Mouse (Mus musculus): ENCODE measurements around the gene Ppp2r2c.
"Not testable (repeated sequence)": the region's sequence is repeated elsewhere in the genome, so short reads cannot be mapped to it uniquely, and the experiment has no call there.

Gene Ppp2r2c

DNA sequence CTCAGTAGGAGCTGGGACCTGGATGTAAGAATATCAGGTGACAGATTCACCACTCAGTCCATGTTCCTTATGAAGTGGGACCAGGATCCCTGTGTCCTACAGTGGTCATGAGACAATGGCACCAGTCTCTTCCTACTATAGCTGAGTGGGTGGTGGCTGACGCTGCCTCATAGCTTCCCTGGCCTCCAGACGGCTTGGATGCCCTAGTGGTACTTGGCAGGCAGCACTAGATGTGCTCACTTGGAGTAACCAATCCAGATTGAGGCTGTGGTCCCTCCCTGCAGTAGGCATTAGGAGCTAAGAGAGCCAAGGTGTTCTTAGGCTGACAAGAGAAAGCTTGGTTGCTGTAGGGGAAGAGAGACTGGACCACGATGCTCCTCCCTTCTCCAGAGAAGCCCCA lies 61.1 kb downstream of the Ppp2r2c start:
- DNase-seq (ENCODE audit: low read depth, low spot score) = no peak

DNA sequence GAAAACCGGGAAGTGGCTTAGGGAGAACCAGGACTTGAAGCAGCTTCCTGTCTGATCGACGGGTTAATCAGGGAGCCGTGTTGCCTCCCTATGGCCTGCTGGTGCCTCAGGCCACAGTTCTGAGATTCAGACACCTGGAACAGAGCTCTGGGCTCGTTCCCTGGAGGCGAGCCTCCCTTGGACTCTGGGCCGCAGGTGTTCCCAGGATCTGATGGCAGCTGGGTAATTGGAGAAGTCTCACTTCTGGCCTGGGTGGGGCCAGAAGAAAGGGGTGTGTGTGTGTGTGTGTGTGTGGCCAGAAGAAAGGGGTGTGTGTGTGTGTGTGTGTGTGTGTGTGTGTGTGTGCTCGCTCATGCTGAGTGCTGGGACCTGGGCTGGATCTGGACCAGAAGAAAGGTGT lies 65.1 kb downstream of the Ppp2r2c start:
- DNase-seq (ENCODE audit: low read depth, low spot score) = no peak

GRCm38 (mm10) chr5:36935486-36936473 lies 67.5 kb downstream of the Ppp2r2c start:
- DNase-seq (ENCODE audit: low read depth, low spot score) = no peak

DNA sequence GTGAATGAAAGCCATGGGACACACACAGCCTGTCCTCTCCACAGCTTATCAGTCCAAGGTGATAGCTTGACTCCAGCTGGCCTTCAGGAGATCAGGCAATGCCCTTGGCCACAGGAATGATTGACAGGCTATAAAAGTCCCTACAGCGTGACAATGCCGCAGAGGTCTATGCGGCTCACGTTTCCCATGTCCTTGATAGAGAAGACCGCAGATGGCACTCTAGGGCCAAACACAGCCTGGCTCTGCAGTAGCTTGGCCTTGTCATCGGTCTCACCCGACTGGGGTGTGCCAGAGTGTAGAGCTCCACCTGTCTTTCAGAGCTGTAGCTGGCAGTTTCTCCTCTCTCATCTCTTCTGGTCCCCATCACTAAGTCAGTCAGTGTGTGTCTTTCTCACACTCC lies 68.2 kb downstream of the Ppp2r2c start:
- no peak for DNase-seq (ENCODE audit: low read depth, low spot score)

DNA sequence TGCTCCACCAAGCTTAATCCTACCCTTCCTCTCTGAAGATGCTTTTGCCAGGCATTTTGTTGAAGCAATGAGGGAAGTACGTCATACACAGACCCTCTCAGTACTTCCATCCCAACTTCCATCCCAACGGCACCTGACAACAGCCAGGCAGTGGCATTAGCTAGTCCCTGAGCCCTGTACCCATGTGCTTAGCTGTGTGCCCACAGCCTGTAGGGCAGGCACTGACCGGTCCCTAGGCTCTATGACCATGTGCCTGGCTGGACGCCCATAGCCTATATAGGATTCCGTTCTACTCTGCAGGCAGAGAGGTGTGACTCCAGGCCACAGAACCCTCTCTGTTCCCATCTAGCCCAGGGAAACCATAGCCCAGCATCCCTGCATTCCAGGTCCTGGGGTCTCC lies 69.7 kb downstream of the Ppp2r2c start:
- DNase-seq (ENCODE audit: low read depth, low spot score) = no peak

GRCm38 (mm10) chr5:36938991-36939390 lies 70.7 kb downstream of the Ppp2r2c start:
- DNase-seq (ENCODE audit: low read depth, low spot score) = not testable (repeated sequence)

- DNase-seq (ENCODE audit: low read depth, low spot score) = no peak
Measured at GRCm38 (mm10) chr5:36942446-36942845, 74.1 kb downstream of the Ppp2r2c start.

DNA sequence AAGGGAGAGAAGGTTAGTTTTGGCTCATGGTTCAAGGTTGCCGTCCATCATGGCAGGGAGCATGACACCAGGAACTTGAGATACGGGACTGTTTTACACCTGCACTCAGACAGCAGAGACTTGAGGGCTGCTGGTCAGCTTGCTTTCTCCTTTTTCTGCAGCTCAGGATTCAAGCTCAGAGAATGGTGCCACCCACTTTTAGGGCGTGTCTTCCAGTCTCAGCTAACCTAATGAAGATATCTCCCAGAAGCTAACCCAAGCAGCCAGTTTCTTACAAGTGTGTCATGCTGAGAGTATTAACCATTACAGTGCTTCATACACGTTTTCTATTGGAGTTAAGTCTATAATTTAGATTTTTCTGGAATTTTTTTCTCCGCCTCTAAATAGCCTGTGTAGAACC lies 76.2 kb downstream of the Ppp2r2c start:
- DNase-seq (ENCODE audit: low read depth, low spot score) = no peak

- no peak for DNase-seq (ENCODE audit: low read depth, low spot score)
Measured at GRCm38 (mm10) chr5:36945102-36945701, 76.9 kb downstream of the Ppp2r2c start.

DNA sequence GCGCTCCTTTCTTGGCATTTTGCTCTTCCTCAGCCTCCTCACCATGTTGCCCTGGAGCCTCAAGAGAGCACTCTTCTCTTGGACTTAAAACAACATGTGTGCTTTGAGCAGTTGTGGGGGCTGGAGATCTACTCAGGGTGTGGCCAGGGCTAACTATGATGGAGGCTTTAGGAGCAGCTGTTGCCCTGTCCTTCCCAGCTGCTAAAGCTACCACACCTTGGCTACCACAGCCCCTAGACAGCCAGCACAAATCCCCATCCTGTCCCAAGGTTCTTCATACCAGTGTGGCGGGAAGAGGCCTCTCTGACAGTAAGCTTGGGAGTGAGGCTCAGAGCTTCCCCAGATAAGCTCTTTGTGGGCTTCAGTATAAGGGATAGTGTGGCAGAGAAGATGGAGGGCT lies 77.4 kb downstream of the Ppp2r2c start:
- no peak for DNase-seq (ENCODE audit: low read depth, low spot score)

GRCm38 (mm10) chr5:36946445-36946844 lies 78.1 kb downstream of the Ppp2r2c start:
- peak; percentile 27 for DNase-seq (ENCODE audit: low read depth, low spot score)

DNA sequence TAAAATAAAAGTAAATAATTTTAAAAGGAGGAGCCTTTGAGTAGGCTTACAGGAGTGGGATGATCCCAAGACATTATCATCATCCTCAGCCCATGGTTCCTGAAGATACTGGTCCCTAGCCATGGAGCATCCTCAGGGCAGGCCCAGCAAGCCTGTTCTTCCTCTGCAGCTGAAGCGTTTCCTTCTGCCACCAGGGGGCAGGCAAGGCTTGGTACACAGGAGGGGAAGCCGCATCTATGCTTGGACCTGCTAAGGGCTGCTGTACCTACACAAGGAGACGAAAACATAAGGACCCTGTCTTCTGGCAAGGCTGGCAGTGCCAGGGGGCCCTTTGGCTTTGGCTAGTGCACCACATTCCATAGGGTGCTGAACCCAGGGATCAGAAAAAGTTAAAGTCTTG lies 80.5 kb downstream of the Ppp2r2c start:
- no peak for DNase-seq (ENCODE audit: low read depth, low spot score)

DNA sequence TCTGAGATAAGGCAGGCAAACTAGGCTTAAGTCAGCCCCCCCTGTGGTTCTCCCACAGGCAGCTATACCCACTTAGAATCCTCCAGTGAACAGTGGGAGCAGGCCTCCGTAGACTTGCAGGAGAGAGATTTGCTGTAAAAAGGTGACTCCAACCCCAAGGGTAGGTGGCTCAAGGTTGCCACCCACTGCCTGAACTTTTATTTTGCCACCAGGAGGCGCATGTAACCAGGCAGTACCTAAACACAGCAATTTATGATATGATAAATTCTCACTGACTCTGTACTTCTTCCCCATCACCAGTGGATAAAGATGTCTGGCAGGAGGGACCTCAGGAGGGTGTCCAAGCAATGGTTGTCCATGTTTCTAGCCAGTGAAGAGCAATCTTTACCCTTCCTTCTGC lies 82.6 kb downstream of the Ppp2r2c start:
- no peak for DNase-seq (ENCODE audit: low read depth, low spot score)

GRCm38 (mm10) chr5:36952311-36952710 lies 84.0 kb downstream of the Ppp2r2c start:
- DNase-seq (ENCODE audit: low read depth, low spot score) = no peak

GRCm38 (mm10) chr5:36955366-36955765 lies 87.1 kb downstream of the Ppp2r2c start:
- no peak for DNase-seq (ENCODE audit: low read depth, low spot score)

DNA sequence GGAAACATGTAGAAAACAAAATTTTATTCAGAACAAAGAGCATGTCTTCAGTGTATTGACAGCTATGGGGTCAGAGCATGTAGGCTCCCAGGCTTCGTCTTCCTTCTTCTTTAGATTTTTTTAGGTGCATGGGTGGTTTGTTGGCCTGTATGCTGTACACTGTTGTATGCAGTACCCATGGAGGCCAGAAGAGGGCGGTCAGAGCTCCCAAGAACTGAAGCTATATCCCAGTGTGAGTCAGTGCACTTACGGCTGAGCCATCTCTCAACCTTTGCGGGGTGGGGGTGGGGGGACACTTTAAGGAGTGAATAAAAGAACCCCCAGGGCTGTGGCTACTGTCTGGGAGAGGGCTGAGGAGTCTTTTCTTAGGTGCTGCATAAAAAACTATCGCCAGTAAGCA lies 90.5 kb downstream of the Ppp2r2c start:
- no peak for DNase-seq (ENCODE audit: low read depth, low spot score)

DNA sequence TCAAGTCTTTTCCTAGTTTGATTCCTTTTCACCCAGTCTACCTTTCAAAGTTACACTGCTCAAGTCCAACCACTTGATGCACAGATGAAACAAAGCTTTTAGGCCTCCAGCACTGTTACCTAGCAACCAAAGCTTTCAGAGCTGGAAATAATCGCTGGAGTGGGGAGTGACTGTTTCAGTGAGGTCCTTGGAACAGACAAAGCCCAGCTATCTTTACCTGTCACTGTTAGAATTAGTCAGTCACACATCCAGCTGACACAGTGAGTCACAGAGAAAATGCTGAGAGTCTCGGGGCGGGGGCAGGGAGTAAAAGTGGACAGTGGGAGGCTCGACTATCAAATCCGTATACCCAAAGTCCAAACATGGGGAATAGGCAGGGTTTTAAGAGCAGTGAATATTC lies 92.2 kb downstream of the Ppp2r2c start:
- DNase-seq (ENCODE audit: low read depth, low spot score) = no peak

GRCm38 (mm10) chr5:36971587-36971986 lies 103.3 kb downstream of the Ppp2r2c start:
- DNase-seq (ENCODE audit: low read depth, low spot score) = no peak

- no peak for DNase-seq (ENCODE audit: low read depth, low spot score)
Measured at GRCm38 (mm10) chr5:36975336-36975735, 107.0 kb downstream of the Ppp2r2c start.

GRCm38 (mm10) chr5:36977809-36978208 lies 109.5 kb downstream of the Ppp2r2c start:
- no peak for DNase-seq (ENCODE audit: low read depth, low spot score)

DNA sequence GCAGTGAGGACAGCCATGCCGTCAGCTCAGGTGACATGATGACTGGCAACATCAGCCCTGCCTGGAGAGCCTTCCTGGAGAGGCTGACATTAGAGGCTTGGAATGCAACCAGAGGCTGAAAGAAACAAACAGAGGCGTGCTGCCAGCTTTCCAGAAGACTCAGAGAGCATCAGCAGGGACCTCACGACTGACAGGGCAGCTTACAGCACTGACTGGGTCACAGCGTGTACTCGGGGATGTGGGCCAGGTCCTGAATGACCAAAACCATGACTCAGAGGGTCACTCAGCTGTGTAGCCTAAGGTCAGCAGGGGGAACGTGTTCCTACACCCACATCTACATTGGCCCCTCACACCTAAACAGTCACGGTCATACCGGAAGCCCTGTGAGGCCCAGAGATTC lies 110.7 kb downstream of the Ppp2r2c start:
- DNase-seq (ENCODE audit: low read depth, low spot score) = no peak

- DNase-seq (ENCODE audit: low read depth, low spot score) = no peak
Measured at GRCm38 (mm10) chr5:36979631-36980030, 111.3 kb downstream of the Ppp2r2c start.

DNA sequence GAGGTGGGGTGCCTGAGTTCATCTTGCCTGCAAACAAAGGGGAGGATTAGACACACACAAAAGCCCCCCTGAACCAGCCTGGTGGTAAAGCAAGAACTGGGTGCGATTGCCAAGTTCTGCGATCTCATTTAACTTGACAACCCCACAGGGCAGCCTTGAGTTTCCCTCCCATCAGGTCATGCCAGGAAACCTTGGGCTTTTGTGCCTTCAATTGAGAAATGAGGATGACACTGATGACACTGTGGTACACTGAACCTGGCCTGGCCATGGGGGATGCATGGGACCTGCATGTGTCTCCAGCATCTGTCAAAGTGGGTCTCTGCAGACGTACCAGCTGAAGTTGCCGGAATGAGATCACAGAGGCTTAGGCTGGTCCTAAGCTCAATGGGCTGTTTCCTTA lies 114.0 kb downstream of the Ppp2r2c start:
- DNase-seq (ENCODE audit: low read depth, low spot score) = no peak

All from c-Kit-negative CD71-positive TER-119-positive erythroid progenitor cells, embryonic 14.5 days (primary cell).